Mouse (Mus musculus): Measurements from ENCODE around the gene Ppm1n. TPM values are rescaled to one million over a fixed set of nuclear protein-coding genes. Genes with fewer than 3 reads are reported as not detected.

Ppm1n gene
- polyA plus RNA-seq, 1 experiment from 2014 or later: not detected

DNA sequence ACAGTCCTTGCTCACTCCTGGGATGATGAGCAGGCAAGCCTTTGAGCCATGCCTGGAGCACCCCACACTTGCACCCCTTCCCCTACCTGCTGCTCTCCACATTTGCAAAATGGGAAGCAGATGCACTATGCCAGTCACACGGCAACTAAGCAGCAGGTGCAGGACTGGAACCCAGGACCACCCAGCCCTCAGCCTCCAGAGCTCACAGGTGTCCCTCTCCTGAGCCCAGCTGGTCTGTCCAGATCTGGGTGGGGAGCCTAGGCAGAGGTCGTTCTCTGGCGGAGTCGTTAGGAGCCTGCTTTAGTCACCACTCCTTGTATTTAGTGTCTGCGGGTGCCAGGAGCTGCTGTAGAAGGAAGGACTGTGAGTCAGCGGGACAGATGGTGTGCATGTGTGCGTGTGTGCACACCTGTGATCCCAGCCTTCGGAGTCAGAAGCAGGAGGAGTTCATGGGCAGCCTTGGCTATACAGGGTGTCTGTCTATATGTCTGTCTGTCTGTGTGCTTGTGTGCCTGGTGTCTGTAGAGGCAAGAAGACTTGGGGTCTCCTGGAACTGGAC is 38.9 kb downstream of the Ppm1n start:
- 86% methylated on average over 8 of the region's 8 CpGs for WGBS
- Histone ChIP-seq H3K4me2 (replicated peaks; ENCODE audit: low read depth, low read length) (no peak overlapping the region), H3K4me3 (ENCODE audit: low read depth, low read length) (no peak overlapping the region), H3K9me3 (ENCODE audit: control insufficient read depth, low read depth, low read length) (no peaks in the 10 kb centered on the region), H3K9ac (replicated peaks; ENCODE audit: low read depth, low read length) (no peak overlapping the region), H3K27me3 (ENCODE audit: control insufficient read depth, insufficient read depth, low read length) (no peaks in the 10 kb centered on the region), H3K27ac (ENCODE audit: low read length) (no peak overlapping the region), H3K36me3 (ENCODE audit: control insufficient read depth, insufficient read depth, low read length) (peaks cover 9% of the 10 kb centered on the region), H3K4me1 (ENCODE audit: control insufficient read depth, insufficient read depth, low read length) (peaks cover 9% of the 10 kb centered on the region; the same call in 1 of the 2 replicates)
- ATAC-seq (ENCODE audit: insufficient number of reproducible peaks, insufficient read depth, low FRiP score, low read depth): no peak

DNA sequence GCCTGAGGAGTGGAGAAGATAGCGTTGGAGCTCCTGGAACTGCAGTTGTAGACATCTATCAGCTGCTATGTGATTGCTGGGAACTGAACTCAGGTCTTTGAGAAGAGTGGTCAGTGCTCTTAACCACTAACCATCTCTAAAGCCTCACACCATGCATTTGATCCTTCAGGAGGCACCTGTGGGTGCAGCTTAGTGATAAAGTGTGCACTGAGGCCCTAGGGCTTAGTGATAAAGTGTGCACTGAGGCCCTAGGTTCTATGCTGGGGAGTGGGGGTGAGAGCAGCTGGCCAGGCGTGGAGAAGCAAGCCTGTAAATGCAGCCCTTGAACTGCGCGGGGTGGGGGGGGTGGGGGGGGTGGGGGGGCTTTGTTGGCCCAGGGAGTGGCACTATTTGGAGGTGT is 39.9 kb downstream of the Ppm1n start:
- H3K27me3 ChIP-seq (ENCODE audit: control insufficient read depth, insufficient read depth, low read length): no peaks in the 10 kb centered on the region
- H3K36me3 ChIP-seq (ENCODE audit: control insufficient read depth, insufficient read depth, low read length): peaks cover 3% of the 10 kb centered on the region
- H3K9ac ChIP-seq (replicated peaks; ENCODE audit: low read depth, low read length): no peak overlapping the region
- H3K27ac ChIP-seq (ENCODE audit: low read length): peak overlapping the region; percentile 33; the same call in 1 of the 2 replicates
- peaks cover 11% of the 10 kb centered on the region; the same call in 1 of the 2 replicates for H3K4me1 ChIP-seq (ENCODE audit: control insufficient read depth, insufficient read depth, low read length)
- 56% methylated on average over 2 of the region's 4 CpGs for WGBS
- no peaks in the 10 kb centered on the region for H3K9me3 ChIP-seq (ENCODE audit: control insufficient read depth, low read depth, low read length)
- H3K4me3 ChIP-seq (ENCODE audit: low read depth, low read length): no peak overlapping the region
- no peak for ATAC-seq (ENCODE audit: insufficient number of reproducible peaks, insufficient read depth, low FRiP score, low read depth)
- no peak overlapping the region for H3K4me2 ChIP-seq (replicated peaks; ENCODE audit: low read depth, low read length)

DNA sequence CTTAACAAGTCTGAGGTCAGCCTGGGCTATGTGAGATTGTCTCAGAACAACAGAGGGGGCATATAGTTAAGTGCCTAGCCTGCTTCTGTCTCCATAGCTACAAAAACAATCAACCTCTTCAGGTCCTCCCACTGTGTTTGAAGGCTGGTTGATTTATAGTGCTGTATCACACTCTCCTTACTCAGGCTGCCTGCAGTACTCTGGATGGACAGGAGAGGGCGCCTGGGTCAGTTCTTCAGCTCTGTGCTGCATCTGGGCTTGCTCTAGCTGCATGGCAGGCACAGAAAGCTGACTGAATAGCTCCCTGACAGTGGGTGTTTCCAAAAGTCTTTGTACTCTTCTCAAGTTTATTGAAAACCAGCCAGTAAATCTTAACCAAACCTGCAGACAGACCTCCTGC is 40.4 kb downstream of the Ppm1n start:
- H3K4me3 ChIP-seq (ENCODE audit: low read depth, low read length): no peak overlapping the region
- no peak overlapping the region for H3K9ac ChIP-seq (replicated peaks; ENCODE audit: low read depth, low read length)

DNA sequence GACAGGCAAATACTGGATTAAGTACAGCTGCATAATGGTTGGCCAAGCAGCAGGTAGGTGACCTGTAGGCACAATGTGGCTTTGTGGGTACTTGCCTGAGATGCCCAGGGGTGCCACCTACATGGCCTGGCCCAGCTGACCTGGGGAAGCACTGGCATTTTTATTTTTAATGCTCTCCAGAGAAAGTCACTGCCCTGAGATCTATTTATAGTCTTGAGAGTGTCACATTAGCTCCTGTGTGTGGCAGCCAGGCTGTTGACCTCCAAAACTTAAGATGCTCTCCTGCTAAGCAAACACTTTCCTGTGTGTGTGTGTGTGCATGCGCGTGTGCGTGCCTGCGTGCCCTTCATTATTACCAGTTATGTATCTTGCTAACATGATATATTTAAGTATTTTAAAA is 41.5 kb downstream of the Ppm1n start:
- peaks cover 11% of the 10 kb centered on the region; the same call in 1 of the 2 replicates for H3K4me1 ChIP-seq (ENCODE audit: control insufficient read depth, insufficient read depth, low read length)
- 95% methylated on average over 4 of the region's 4 CpGs for WGBS
- no peak for ATAC-seq (ENCODE audit: insufficient number of reproducible peaks, insufficient read depth, low FRiP score, low read depth)
- H3K36me3 ChIP-seq (ENCODE audit: control insufficient read depth, insufficient read depth, low read length): no peaks in the 10 kb centered on the region; the same call in 1 of the 2 replicates
- H3K4me2 ChIP-seq (replicated peaks; ENCODE audit: low read depth, low read length): no peak overlapping the region
- H3K4me3 ChIP-seq (ENCODE audit: low read depth, low read length): no peak overlapping the region
- no peaks in the 10 kb centered on the region for H3K27me3 ChIP-seq (ENCODE audit: control insufficient read depth, insufficient read depth, low read length)
- no peaks in the 10 kb centered on the region for H3K9me3 ChIP-seq (ENCODE audit: control insufficient read depth, low read depth, low read length)
- H3K27ac ChIP-seq (ENCODE audit: low read length): no peak overlapping the region
- no peak overlapping the region for H3K9ac ChIP-seq (replicated peaks; ENCODE audit: low read depth, low read length)

More for the DNA sequence above, 40.4 kb downstream of the Ppm1n start:
- Histone ChIP-seq H3K27me3 (ENCODE audit: control insufficient read depth, insufficient read depth, low read length) (no peaks in the 10 kb centered on the region), H3K36me3 (ENCODE audit: control insufficient read depth, insufficient read depth, low read length) (no peaks in the 10 kb centered on the region; the same call in 1 of the 2 replicates), H3K9me3 (ENCODE audit: control insufficient read depth, low read depth, low read length) (no peaks in the 10 kb centered on the region), H3K27ac (ENCODE audit: low read length) (no peak overlapping the region), H3K4me1 (ENCODE audit: control insufficient read depth, insufficient read depth, low read length) (peaks cover 11% of the 10 kb centered on the region; the same call in 1 of the 2 replicates), H3K4me2 (replicated peaks; ENCODE audit: low read depth, low read length) (no peak overlapping the region)
- WGBS: 0% methylated on average over 1 of the region's 1 CpGs
- ATAC-seq (ENCODE audit: insufficient number of reproducible peaks, insufficient read depth, low FRiP score, low read depth): peak; percentile 83

DNA sequence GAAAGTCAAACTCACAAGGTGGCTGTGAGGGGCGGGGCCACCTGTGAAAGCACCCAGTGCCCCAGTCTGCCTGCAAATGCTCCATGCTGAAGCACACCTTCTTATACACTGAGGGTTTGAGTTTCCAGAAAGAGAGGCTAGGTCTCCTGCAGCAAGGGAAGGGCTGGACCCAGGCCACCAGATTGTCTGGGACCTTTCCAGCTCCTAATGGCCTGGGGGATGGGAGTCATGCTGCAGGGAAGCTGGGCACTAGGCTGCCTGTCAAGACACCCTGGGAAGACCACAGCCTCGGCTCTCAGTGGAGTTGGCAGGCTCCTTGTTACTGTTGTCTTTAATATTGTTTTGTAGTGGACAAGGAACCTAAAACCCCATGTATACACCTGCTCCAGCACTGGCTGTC is 43.5 kb downstream of the Ppm1n start:
- H3K4me1 ChIP-seq (ENCODE audit: control insufficient read depth, insufficient read depth, low read length): peaks cover 11% of the 10 kb centered on the region; the same call in 1 of the 2 replicates
- H3K4me3 ChIP-seq (ENCODE audit: low read depth, low read length): no peak overlapping the region
- no peaks in the 10 kb centered on the region for H3K9me3 ChIP-seq (ENCODE audit: control insufficient read depth, low read depth, low read length)
- H3K27me3 ChIP-seq (ENCODE audit: control insufficient read depth, insufficient read depth, low read length): no peaks in the 10 kb centered on the region
- no peaks in the 10 kb centered on the region; the same call in 1 of the 2 replicates for H3K36me3 ChIP-seq (ENCODE audit: control insufficient read depth, insufficient read depth, low read length)
- WGBS: 70% methylated on average over 2 of the region's 2 CpGs
- no peak overlapping the region for H3K4me2 ChIP-seq (replicated peaks; ENCODE audit: low read depth, low read length)
- no peak overlapping the region for H3K9ac ChIP-seq (replicated peaks; ENCODE audit: low read depth, low read length)
- no peak overlapping the region for H3K27ac ChIP-seq (ENCODE audit: low read length)
- ATAC-seq (ENCODE audit: insufficient number of reproducible peaks, insufficient read depth, low FRiP score, low read depth): no peak

DNA sequence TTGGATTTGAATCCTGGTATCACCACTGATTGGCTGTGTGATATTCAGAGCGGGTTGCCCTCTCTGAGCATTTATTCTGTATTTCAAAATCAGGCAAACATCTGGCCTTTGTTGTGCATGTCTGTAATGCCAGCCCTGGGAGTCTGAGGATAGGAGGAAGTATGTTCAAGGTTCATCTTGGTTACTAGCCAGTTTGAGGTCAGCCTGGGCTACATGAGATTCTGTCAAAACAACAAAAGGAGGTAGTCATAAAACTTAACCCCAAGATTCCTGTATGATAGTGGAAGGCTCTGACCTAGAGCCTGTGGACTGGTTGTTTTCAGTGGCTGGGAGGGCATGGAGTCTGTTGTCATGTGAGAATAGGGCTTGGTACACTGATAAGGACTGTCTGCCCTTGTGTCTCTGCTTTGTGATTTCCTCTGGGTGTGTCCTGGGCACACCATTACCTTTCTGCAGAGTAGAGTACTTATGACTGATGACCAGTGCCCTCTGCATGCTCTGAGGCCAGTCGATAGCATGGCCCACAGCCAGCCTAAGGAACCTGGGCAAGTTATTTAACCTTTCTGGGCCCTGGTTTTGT is 44.7 kb downstream of the Ppm1n start:
- no peak overlapping the region for H3K4me2 ChIP-seq (replicated peaks; ENCODE audit: low read depth, low read length)
- no peaks in the 10 kb centered on the region for H3K9me3 ChIP-seq (ENCODE audit: control insufficient read depth, low read depth, low read length)
- no peak overlapping the region for H3K27ac ChIP-seq (ENCODE audit: low read length)
- no peak overlapping the region for H3K4me3 ChIP-seq (ENCODE audit: low read depth, low read length)
- WGBS: 76% methylated on average over 2 of the region's 2 CpGs
- H3K9ac ChIP-seq (replicated peaks; ENCODE audit: low read depth, low read length): no peak overlapping the region
- no peak for ATAC-seq (ENCODE audit: insufficient number of reproducible peaks, insufficient read depth, low FRiP score, low read depth)
- no peaks in the 10 kb centered on the region for H3K36me3 ChIP-seq (ENCODE audit: control insufficient read depth, insufficient read depth, low read length)
- peaks cover 11% of the 10 kb centered on the region; the same call in 1 of the 2 replicates for H3K4me1 ChIP-seq (ENCODE audit: control insufficient read depth, insufficient read depth, low read length)
- no peaks in the 10 kb centered on the region for H3K27me3 ChIP-seq (ENCODE audit: control insufficient read depth, insufficient read depth, low read length)

DNA sequence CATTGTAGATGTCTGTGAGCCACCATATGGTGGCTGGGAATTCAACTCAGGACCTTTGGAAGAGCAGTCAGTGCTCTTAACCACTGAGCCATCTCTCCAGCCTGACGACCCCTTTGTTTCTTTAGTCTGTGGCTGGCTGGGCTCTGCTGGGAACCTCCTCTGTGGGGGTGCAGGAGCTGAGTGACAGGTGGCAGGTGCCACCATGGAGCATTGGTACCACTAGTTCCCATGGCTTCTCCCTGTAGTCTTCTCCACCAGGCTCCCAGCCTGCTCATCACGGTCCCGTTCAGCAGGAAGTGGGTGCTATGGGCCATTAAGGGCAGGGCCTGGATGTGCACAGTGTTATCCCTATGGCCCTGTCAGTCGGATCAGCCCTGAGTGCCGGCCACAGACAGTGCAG is 45.2 kb downstream of the Ppm1n start:
- Histone ChIP-seq H3K27ac (ENCODE audit: low read length) (no peak overlapping the region), H3K27me3 (ENCODE audit: control insufficient read depth, insufficient read depth, low read length) (no peaks in the 10 kb centered on the region)
- WGBS: 77% methylated on average over 5 of the region's 5 CpGs

DNA sequence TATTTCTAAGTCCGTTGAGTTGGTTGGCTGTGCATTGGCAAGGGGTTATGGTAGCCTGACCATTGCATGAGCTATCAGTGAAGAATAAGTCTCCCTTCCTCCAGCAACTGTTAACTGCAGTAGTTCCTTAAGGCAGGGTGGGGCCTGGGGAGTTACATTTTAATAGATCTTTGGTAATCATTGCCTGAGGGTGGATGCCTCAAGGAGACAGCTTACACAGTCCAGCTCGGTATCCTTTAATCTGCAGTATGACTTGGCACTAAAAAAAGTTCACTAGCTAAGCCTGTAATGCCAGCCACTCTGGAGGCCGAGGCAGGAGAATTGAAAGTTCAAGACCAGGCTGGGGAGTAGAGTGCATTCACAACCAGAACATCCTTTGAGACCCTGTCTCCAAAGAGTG is 48.0 kb downstream of the Ppm1n start:
- Histone ChIP-seq H3K9me3 (ENCODE audit: control insufficient read depth, low read depth, low read length) (no peaks in the 10 kb centered on the region), H3K4me2 (replicated peaks; ENCODE audit: low read depth, low read length) (no peak overlapping the region), H3K27ac (ENCODE audit: low read length) (no peak overlapping the region), H3K27me3 (ENCODE audit: control insufficient read depth, insufficient read depth, low read length) (no peaks in the 10 kb centered on the region), H3K4me1 (ENCODE audit: control insufficient read depth, insufficient read depth, low read length) (peaks cover 10% of the 10 kb centered on the region; the same call in 1 of the 2 replicates), H3K4me3 (ENCODE audit: low read depth, low read length) (no peak overlapping the region), H3K36me3 (ENCODE audit: control insufficient read depth, insufficient read depth, low read length) (no peaks in the 10 kb centered on the region), H3K9ac (replicated peaks; ENCODE audit: low read depth, low read length) (no peak overlapping the region)
- 89% methylated on average over 3 of the region's 3 CpGs for WGBS
- no peak for ATAC-seq (ENCODE audit: insufficient number of reproducible peaks, insufficient read depth, low FRiP score, low read depth)

More for the DNA sequence above, 45.2 kb downstream of the Ppm1n start:
- no peaks in the 10 kb centered on the region for H3K36me3 ChIP-seq (ENCODE audit: control insufficient read depth, insufficient read depth, low read length)
- H3K9me3 ChIP-seq (ENCODE audit: control insufficient read depth, low read depth, low read length): no peaks in the 10 kb centered on the region
- no peak for ATAC-seq (ENCODE audit: insufficient number of reproducible peaks, insufficient read depth, low FRiP score, low read depth)
- H3K4me1 ChIP-seq (ENCODE audit: control insufficient read depth, insufficient read depth, low read length): peaks cover 7% of the 10 kb centered on the region; the same call in 1 of the 2 replicates
- H3K4me2 ChIP-seq (replicated peaks; ENCODE audit: low read depth, low read length): no peak overlapping the region
- H3K4me3 ChIP-seq (ENCODE audit: low read depth, low read length): no peak overlapping the region
- H3K9ac ChIP-seq (replicated peaks; ENCODE audit: low read depth, low read length): no peak overlapping the region

All from stomach, embryonic 14.5 days (tissue).